Mouse (Mus musculus): ENCODE data around the gene D2hgdh. TPM values are rescaled to one million over a fixed set of nuclear protein-coding genes. Genes with fewer than 3 reads are reported as not detected.
"Not testable (repeated sequence)": the region's sequence is repeated elsewhere in the genome, so short reads cannot be mapped to it uniquely, and the experiment has no call there.

Gene D2hgdh
- total RNA-seq, 1 experiment from 2014 or later: 11.0 TPM

DNA sequence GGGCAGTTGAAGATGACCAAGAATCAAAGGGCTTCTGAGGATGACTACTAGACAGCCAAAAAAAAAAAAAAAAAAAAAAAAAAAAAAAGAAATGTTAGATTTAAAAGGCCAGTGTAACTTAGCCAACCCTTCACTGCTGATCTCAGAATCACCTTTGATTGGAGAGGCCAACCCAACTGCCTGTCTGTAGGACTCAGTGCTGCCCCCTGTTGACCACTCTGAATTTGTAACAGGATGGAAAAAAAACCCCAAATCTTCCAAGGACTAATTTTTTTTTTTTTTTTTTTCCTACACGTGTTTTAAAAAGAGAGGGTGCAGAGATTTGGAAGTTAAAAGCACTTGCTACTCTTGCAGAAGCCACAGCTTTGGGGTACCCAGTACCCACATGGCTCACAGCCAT lies 66.2 kb downstream of the D2hgdh start:
- not testable (repeated sequence) for ATAC-seq (replicated peaks; ENCODE audit: insufficient number of reproducible peaks, low FRiP score, low TSS enrichment, poor library complexity, severe bottlenecking)

DNA sequence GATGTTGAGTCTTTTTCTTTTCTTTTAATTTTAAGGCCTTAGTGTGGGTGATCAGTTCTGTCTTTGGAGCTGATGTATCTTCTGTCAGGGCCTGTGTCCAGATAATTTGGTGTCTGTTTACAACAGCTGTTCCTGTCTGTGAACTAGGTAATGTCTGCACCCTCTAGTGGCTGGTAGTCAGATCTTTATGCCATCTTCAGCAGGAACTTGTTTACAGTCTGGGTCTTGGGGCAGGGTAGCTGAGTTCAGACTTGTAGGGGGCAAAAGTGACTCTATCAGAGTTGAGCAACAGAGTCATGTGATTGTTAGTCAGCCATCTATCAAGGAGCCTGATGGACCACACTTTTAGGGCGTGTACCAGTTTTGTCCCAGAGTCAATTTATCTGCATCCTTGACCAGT lies 72.7 kb downstream of the D2hgdh start:
- not testable (repeated sequence) for ATAC-seq (replicated peaks; ENCODE audit: insufficient number of reproducible peaks, low FRiP score, low TSS enrichment, poor library complexity, severe bottlenecking)

- not testable (repeated sequence) for ATAC-seq (replicated peaks; ENCODE audit: insufficient number of reproducible peaks, low FRiP score, low TSS enrichment, poor library complexity, severe bottlenecking)
These were observed 76.6 kb downstream of the D2hgdh start for GRCm38 (mm10) chr1:93901291-93901690.

Other genes starting within 250 kb of the D2hgdh start
- gene Stk25, start 166.2 kb upstream of the D2hgdh start, total RNA-seq (2017): 26.7 to 48.0 TPM (median 46.0 TPM) in 3 replicates
- gene Bok, start 139.2 kb upstream of the D2hgdh start, total RNA-seq (2017): not detected in 3 replicates
- 21.7 to 86.4 TPM (median 55.1 TPM) in 3 replicates for gene Atg4b, start 73.4 kb upstream of the D2hgdh start, total RNA-seq (2017)
- gene Thap4, start 70.0 kb upstream of the D2hgdh start, total RNA-seq (2017): 6.8 to 26.3 TPM (median 11.5 TPM) in 3 replicates
- 27.4 to 45.3 TPM (median 39.4 TPM) in 3 replicates for gene Dtymk, start 23.0 kb upstream of the D2hgdh start, total RNA-seq (2017)
- gene Ing5, start 20.9 kb upstream of the D2hgdh start, total RNA-seq (2017): 31.0 to 39.7 TPM (median 38.6 TPM) in 3 replicates
- not detected in 3 replicates for gene Gal3st2, start 36.4 kb downstream of the D2hgdh start, total RNA-seq (2017)
- 0.53 TPM in 1 of 3 replicates, not detected in the others for gene Gal3st2b, start 93.4 kb downstream of the D2hgdh start, total RNA-seq (2017)
- not detected in 3 replicates for gene Gal3st2c, start 165.6 kb downstream of the D2hgdh start, total RNA-seq (2017)
- gene Neu4, start 195.5 kb downstream of the D2hgdh start, total RNA-seq (2017): not detected in 3 replicates
- 0.19 to 1.4 TPM in 2 of 3 replicates, not detected in the other for gene Pdcd1, start 227.6 kb downstream of the D2hgdh start, total RNA-seq (2017)

Data from monocyte, adult 5-6 weeks (primary cell).